Mouse (Mus musculus): ENCODE results near the gene Omd. TPM values are rescaled to one million over a fixed set of nuclear protein-coding genes. Genes with fewer than 3 reads are reported as not detected.

The Omd gene
- total RNA-seq, 1 experiment from 2014 or later: 1.6 TPM

DNA sequence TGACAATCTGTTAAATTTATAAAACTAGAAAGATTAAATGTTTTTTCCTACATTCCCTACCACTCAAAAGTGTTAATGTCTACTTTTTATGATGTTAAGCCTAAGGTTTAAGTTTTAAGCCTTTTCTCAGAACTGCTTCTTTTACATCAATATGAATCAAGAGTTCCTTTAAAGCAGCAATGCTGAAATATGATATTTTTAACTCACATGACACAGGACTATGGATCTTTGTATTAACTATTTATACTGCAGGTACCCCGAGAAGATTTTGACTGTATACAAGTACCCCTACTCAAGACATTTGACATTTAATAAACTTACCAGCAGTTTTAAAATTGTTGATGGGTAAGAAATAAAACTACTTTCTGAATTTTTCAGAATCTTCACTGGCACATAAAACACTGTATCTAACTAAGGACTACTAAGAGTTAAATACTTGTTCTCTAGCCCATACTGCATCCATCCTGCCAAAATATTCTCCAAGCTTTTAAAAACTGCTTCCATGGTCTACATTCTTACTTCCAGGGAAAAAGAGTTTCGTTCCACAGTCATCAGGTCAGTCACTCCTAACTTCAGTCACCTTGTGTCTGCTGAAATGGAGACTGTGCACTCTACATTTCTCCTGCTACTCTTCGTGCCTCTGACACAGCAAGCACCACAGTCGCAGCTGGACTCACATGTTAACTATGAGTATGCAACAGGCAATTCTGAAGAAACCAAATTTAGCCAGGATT is 26.5 kb downstream of the Omd start:
- DNase-seq: no peak

DNA sequence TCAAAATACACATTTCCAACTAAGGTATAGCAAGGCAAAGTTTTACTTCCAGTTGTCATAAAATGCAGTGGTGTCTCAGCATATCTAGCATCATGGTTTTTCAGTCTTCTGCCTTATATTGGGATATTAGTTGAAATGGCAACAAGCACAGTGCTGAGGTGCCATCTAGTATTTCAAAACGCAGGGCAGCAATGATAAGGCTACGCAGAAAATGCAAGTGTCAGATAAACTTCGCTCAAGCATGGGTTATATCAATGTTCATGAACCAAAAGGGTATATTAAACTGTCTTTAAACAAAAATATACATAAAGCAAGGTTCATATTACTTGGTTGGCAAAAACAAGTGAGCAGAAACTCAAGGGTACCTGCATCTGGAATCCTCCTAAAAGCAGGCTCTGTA is 34.8 kb downstream of the Omd start:
- no peak for DNase-seq

DNA sequence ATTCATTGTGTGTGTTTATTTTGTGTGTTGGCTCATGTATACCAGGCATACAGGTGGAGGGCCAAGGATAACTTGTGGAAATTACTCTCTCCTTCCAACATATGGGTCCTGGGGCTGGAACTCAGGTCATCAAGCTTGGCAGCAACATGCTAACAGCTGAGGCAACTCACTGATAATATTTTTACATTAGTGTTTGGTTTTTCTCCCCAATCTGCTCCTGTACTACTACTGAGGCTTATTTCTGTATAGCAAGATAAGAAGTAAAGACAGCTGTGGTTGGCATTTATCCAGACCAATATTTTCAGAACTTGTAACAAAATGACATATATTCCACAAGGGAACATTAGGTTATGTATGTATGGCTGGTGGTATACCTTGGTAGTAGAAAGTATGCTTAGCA is 36.1 kb downstream of the Omd start:
- no peak for DNase-seq

DNA sequence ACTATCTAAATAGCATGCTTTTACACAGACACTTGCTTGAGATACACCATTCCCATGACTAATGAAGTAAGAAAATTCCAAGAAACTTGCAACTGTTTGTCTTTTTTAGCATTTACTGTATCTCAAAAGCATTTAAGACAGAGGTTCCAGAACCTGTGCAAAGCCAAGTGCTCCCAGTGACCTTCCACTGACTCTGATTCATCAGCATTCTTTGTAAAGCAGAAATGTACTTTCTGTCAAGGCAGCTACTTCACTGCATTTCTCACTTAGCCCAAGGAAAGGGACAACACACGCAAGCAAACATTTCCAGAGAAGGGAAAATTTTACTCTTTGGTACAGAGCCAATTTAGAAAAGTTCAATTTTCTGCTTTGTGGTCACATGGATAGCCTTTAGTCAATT is 41.0 kb downstream of the Omd start:
- no peak for DNase-seq

DNA sequence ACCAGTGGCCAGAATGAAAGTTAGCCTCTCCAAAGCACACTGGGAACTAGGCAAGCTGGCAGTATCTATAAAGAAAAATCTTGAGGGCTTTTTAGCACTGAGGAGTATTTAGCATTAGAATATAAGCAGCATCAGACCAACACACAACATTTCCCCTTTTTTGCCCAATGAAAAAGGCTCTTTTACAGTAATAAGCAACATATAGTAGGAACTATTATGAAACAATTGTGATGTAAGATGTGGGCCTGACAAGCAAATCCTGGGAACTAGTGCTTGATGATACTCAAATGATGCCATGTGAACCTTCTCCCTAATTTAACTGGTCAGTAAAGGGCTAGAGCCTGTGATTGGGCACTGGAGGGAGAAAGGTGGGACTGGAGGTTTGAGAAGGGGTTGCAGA is 45.9 kb downstream of the Omd start:
- no peak for DNase-seq

DNA sequence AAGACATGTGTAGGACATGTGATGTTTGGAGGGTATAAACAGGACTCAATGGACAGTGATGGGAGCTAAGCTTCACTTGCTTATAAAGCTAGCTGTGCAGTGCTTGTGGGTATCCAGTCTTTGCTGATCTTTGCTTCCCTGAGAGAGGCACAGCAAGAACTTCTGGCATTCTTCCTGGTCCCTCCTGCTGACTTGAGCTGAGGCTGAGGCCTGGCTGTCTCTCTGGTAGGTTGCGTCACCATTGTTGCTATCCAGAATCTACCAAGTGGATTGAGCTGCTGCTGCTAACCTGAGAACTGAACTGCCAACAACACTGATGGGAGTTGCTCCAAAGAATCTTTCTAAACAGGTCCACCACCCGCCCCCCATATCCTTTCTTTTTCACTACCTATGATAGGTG is 46.8 kb downstream of the Omd start:
- DNase-seq: no peak

DNA sequence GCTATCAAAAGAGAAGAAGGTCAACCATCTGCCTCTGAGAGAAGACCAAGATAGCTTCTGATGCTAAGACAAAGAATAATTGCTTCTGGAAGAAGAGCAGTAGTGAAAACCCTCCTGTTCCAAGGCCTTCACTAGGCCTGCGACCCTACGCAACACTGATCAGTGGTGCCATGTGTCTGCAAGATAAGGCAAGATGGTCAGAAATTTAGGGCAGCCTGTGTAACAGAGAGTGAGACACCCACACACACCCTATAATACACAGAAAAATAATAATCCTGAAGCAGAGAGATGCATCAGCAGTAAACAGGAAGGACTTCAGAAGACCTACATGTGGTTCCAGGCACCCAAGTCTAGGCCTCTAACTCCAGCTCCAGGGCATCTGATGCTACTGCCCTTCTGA is 57.7 kb downstream of the Omd start:
- DNase-seq: no peak

Other genes with a start within 250 kb of the Omd start
- gene Bicd2, start 240.9 kb upstream of the Omd start, total RNA-seq (2021): 43.7 and 45.2 TPM in 2 replicates
- 24.1 and 27.7 TPM in 2 replicates for gene Ippk, start 161.2 kb upstream of the Omd start, total RNA-seq (2021)
- 1.5 and 2.1 TPM in 2 replicates for gene Tes3-ps, start 89.1 kb upstream of the Omd start, total RNA-seq (2021)
- 3.9 and 5.5 TPM in 2 replicates for gene Ecm2, start 77.7 kb upstream of the Omd start, total RNA-seq (2021)
- gene Aspn, start 38.0 kb upstream of the Omd start, total RNA-seq (2021): 2.8 and 3.3 TPM in 2 replicates
- gene Ogn, start 25.6 kb downstream of the Omd start, total RNA-seq (2021): 23.6 and 24.7 TPM in 2 replicates
- gene Cenpp, start 70.3 kb downstream of the Omd start, total RNA-seq (2021): 2.9 and 4.7 TPM in 2 replicates
- 18.8 and 25.6 TPM in 2 replicates for gene Nol8, start 70.6 kb downstream of the Omd start, total RNA-seq (2021)
- gene Iars, start 99.6 kb downstream of the Omd start, total RNA-seq (2021): 61.1 and 71.0 TPM in 2 replicates
- gene Gm30302, start 216.5 kb downstream of the Omd start, total RNA-seq (2021): not detected in 2 replicates